Mouse (Mus musculus) megakaryocyte, embryonic 14.5 days (primary cell): ENCODE results near the gene Crebbp. TPM values are rescaled to one million over a fixed set of nuclear protein-coding genes. Genes with fewer than 3 reads are reported as not detected.

Source experiments
- H3K27me3 ChIP-seq: replicated peaks from 2 replicates; pipeline ENCODE3; 2012; ENCODE audit warnings: inconsistent platforms
- H3K36me3 ChIP-seq: replicated peaks from 2 replicates; pipeline ENCODE3; 2012; ENCODE audit warnings: low read length, inconsistent platforms, mixed read lengths
- H3K4me1 ChIP-seq: 2 replicates; pipeline ENCODE4 v1.6.1; 2012; ENCODE audit warnings: inconsistent platforms
- H3K4me3 ChIP-seq: replicated peaks from 2 replicates; pipeline ENCODE3; 2012; ENCODE audit warnings: moderate library complexity, mild to moderate bottlenecking, inconsistent platforms
- H3K9me3 ChIP-seq: 2 replicates; pipeline ENCODE4 v1.6.1; 2012; ENCODE audit warnings: inconsistent platforms
- FLI1 ChIP-seq: IDR thresholded peaks from 2 replicates; pipeline ENCODE4 v1.6.1; 2012; ENCODE audit warnings: low read length, inconsistent platforms, mixed read lengths
- GATA1 ChIP-seq: IDR thresholded peaks from 3 replicates; pipeline ENCODE4 v1.6.1; 2012; ENCODE audit warnings: mixed read lengths, low read length, inconsistent platforms, borderline replicate concordance
- polyA plus RNA-seq: library from polyadenylated mRNA; stranded (reverse); fragments of >175 nt; gene quantifications from 2 replicates; pipeline ENCODE4 v1.2.3, GENCODE M21; 2012; ENCODE audit warnings: low replicate concordance; ENCODE audit not compliant: insufficient read depth

Gene Crebbp
- polyA plus RNA-seq, 1 experiment = 8.2 TPM

- peaks cover 39% of the 10 kb centered on the region for H3K4me1 ChIP-seq
- H3K27me3 ChIP-seq = peaks cover 19% of the 10 kb centered on the region
- H3K4me3 ChIP-seq = peak overlapping the region; percentile 98
- no peak for TF ChIP-seq GATA1
- no peak for TF ChIP-seq FLI1
- H3K9me3 ChIP-seq = no peaks in the 10 kb centered on the region
- peaks cover 12% of the 10 kb centered on the region for H3K36me3 ChIP-seq
These were observed 616 bp downstream of the Crebbp start for GRCm38 (mm10) chr16:4212963-4213798.

- TF ChIP-seq FLI1 (no peak), GATA1 (no peak)
- Histone ChIP-seq H3K4me1 (peaks cover 44% of the 10 kb centered on the region), H3K4me3 (peak overlapping the region; percentile 98), H3K27me3 (peaks cover 13% of the 10 kb centered on the region), H3K36me3 (peaks cover 18% of the 10 kb centered on the region), H3K9me3 (no peaks in the 10 kb centered on the region)
These were observed 1.4 kb downstream of the Crebbp start for GRCm38 (mm10) chr16:4212167-4212962.

GRCm38 (mm10) chr16:4210290-4210689 is 3.5 kb downstream of the Crebbp start:
- Histone ChIP-seq H3K9me3 (no peaks in the 10 kb centered on the region), H3K27me3 (peaks cover 7% of the 10 kb centered on the region), H3K4me3 (peak overlapping the region; percentile 40), H3K36me3 (peaks cover 24% of the 10 kb centered on the region), H3K4me1 (peaks cover 63% of the 10 kb centered on the region)
- TF ChIP-seq FLI1 (no peak), GATA1 (no peak)

DNA sequence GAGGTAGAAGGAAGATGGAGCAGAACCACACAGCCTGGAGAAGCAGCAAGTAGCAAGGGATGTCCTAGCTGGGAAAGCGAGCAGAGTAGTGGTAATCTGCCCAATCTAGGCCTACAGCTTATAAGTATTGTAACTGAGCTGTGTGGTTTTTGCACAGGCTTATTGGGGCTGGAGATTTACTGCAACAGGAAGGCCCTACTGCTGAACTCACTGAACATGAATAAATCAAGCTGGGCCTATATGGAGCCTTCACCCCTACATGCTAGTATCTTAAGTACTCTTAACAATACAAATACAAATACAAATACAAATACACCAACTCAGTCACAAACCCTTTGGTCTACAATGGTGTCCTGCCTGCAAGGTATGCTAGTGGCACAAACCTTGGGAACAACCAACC is 10.2 kb downstream of the Crebbp start:
- peaks cover 87% of the 10 kb centered on the region for H3K4me1 ChIP-seq
- TF ChIP-seq FLI1 = no peak
- TF ChIP-seq GATA1 = no peak
- H3K27me3 ChIP-seq = no peaks in the 10 kb centered on the region
- H3K9me3 ChIP-seq = no peaks in the 10 kb centered on the region
- peaks cover 16% of the 10 kb centered on the region for H3K36me3 ChIP-seq
- H3K4me3 ChIP-seq = no peak overlapping the region

GRCm38 (mm10) chr16:4199995-4200394 is 13.8 kb downstream of the Crebbp start:
- Histone ChIP-seq H3K36me3 (peaks cover 2% of the 10 kb centered on the region), H3K9me3 (no peaks in the 10 kb centered on the region), H3K4me1 (peaks cover 79% of the 10 kb centered on the region), H3K4me3 (no peak overlapping the region), H3K27me3 (no peaks in the 10 kb centered on the region)
- TF ChIP-seq FLI1 (no peak), GATA1 (no peak)

GRCm38 (mm10) chr16:4199566-4199965 is 14.2 kb downstream of the Crebbp start:
- H3K36me3 ChIP-seq = peaks cover 2% of the 10 kb centered on the region
- TF ChIP-seq FLI1 (no peak), GATA1 (no peak)
- peak overlapping the region; percentile 44 for H3K4me3 ChIP-seq
- no peaks in the 10 kb centered on the region for H3K9me3 ChIP-seq
- no peaks in the 10 kb centered on the region for H3K27me3 ChIP-seq
- peaks cover 79% of the 10 kb centered on the region for H3K4me1 ChIP-seq

DNA sequence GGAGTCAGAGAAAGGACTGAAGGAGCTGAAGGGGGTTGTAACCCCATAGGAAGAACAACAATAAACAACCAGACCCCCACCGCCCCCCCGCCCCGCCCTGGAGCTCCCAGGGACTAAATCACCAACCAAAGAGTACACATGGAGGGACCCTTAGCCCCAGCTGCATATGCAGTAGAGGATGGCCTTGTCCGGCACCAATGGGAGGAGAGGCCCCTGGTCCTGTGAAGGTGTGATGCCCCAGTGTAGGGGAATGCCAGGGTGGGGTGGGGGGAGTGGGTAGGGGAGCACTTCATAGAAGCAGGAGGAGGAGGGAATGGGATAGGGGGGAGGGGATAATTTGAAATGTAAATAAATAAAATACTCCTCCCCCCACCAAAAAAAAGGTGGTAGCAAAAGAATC is 15.8 kb downstream of the Crebbp start:
- Histone ChIP-seq H3K4me1 (peaks cover 67% of the 10 kb centered on the region), H3K36me3 (peaks cover 2% of the 10 kb centered on the region), H3K4me3 (no peak overlapping the region), H3K27me3 (no peaks in the 10 kb centered on the region), H3K9me3 (no peaks in the 10 kb centered on the region)
- TF ChIP-seq GATA1 = no peak
- no peak for TF ChIP-seq FLI1

DNA sequence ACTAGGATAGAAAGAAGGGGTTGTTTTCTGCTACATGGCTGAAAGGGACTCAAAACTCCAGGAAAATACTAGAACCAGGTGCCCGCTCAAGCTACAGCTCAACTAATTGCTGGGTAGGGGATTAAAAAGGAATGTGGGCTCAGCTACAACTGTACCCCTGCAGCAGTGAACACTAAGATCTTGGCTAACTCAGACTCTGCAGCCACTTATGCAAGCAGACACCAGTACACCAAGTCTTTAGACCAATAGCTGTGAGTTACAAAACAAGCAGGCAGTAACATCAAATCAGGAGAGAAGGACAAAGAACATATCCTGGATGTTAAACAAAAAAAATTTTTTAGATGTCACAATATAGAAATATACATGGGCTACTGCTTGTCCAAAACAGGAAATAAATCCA is 23.6 kb downstream of the Crebbp start:
- Histone ChIP-seq H3K4me3 (no peak overlapping the region), H3K36me3 (no peaks in the 10 kb centered on the region), H3K4me1 (peaks cover 35% of the 10 kb centered on the region), H3K9me3 (no peaks in the 10 kb centered on the region), H3K27me3 (no peaks in the 10 kb centered on the region)
- TF ChIP-seq FLI1 (no peak), GATA1 (no peak)

GRCm38 (mm10) chr16:4175134-4175533 is 38.7 kb downstream of the Crebbp start:
- Histone ChIP-seq H3K4me1 (peaks cover 14% of the 10 kb centered on the region), H3K27me3 (no peaks in the 10 kb centered on the region), H3K36me3 (peaks cover 49% of the 10 kb centered on the region), H3K9me3 (no peaks in the 10 kb centered on the region), H3K4me3 (no peak overlapping the region)
- TF ChIP-seq GATA1 (no peak), FLI1 (no peak)

GRCm38 (mm10) chr16:4169530-4169929 is 44.3 kb downstream of the Crebbp start:
- Histone ChIP-seq H3K36me3 (peaks cover 28% of the 10 kb centered on the region), H3K27me3 (no peaks in the 10 kb centered on the region), H3K9me3 (peaks cover 6% of the 10 kb centered on the region), H3K4me3 (no peak overlapping the region), H3K4me1 (no peaks in the 10 kb centered on the region; the same call in 1 of the 2 replicates)
- TF ChIP-seq GATA1 (no peak), FLI1 (no peak)
